Mouse (Mus musculus): Measurements from ENCODE around the gene Itpr3.

DNA sequence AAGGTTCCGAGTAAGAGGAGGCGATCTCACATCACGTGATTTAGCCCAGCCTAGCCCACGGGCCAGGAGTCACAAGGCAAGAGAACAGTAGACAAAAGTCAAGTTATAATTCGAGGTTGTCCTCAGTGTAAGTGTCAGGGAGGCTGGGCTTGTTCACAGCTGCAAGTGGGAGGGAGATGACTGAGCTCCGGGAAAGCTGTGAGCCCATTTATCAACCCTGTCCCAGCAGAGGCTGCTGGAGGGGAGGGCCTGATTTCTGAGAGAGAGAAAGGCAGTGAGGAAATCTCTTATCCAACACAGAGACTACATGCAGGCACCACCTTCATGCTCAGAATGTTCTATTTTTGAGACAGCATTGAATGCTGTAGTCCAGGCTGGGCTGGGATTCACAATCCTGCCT is 44.2 kb upstream of the Itpr3 start:
- no peak for TF ChIP-seq CTCF (IDR thresholded peaks at IDR 0.05; ENCODE audit: insufficient read depth, low read depth, low read length)
- no peak for TF ChIP-seq POLR2A (IDR thresholded peaks at IDR 0.05; ENCODE audit: insufficient read depth, low read depth, low read length)

Data from olfactory bulb, adult 2 months (tissue).